Mouse (Mus musculus) C3H10T1/2 (cell line): ENCODE measurements around the gene Vmn1r201. TPM values are rescaled to one million over a fixed set of nuclear protein-coding genes. Genes with fewer than 3 reads are reported as not detected.

Experiments
- polyA plus RNA-seq, 2 experiments: library from polyadenylated mRNA; unstranded; fragments of >200 nt; fragmentation: generic; extraction: Trizol; gene quantifications; one replicate each; pipeline ENCODE4 v1.2.1; 2012; ENCODE audit warnings: missing spikeins in 2 of 2

The Vmn1r201 gene
- polyA plus RNA-seq = not detected

DNA sequence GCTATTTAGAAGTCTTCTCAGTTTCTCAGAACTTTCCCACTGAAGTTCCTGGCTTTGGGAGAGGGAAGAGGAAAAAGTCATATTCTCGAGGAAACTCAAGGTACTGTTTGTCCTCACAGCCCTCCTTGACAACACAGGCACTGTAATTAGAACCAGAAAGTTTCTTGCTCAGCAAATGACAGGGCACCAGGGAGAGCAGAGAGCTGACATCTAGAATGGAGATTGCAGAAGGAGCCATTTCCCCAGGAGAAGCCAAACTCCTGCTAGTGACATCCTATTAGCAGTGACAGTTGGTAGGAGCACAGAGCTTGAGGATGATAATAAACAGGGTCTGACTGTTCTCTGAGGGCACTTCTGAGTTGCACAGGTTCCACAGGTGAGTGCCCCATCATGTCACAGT lies at the start of gene Vmn1r201:
Vmn1r201 (plus strand) TSS at position 301 of the 400 bp plus-strand sequence.

DNA sequence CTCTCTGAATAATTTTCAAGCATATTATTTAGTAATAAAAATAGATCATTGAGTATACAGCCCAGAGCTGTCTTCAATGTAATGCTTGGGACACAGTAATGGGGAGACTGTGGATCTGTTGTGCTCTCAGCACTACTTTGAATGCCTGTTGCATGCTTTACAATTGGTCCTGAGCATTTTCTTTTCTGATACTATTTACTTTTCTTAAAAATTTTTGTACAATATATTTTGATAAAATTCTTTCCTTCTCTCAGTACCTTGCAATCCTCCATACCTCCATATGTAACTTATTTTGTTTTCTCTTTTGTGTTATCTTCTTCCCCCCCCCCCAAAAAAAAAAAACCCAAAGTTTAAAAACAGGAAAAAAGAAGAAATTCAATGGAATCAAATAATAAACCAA lies 33.6 kb downstream of the Vmn1r201 start, which contains the start of gene Vmn1r202:
Vmn1r202 (minus strand) TSS at position 101 of the 400 bp plus-strand sequence.

DNA sequence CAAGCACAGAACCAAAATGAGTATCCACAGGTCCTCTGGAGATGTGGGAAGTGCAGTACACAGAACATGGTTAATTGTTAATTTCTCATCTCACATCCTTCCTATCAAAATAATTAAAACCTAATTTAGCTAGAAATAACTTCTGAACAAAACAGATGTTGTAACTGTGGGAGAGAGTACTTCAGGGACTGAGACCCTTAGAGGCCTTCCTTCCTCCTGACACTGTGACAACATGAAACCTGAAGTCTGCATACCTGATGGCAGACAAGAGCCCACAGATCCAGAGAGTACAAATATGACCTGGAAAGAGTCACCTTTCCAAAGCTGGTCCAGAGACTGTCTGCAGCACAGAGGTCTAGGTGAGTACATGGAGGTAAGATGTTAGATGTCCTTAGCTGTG lies 46.1 kb downstream of the Vmn1r201 start, which contains the start of gene Vmn1r203:
Vmn1r203 (plus strand) TSS at position 301 of the 400 bp plus-strand sequence.

Other genes starting within 250 kb of the Vmn1r201 start
- gene Vmn1r193, start 248.8 kb upstream of the Vmn1r201 start, polyA plus RNA-seq = not detected
- not detected for gene Vmn1r194, start 227.7 kb upstream of the Vmn1r201 start, polyA plus RNA-seq
- gene Vmn1r195, start 201.4 kb upstream of the Vmn1r201 start, polyA plus RNA-seq = not detected
- not detected for gene Vmn1r196, start 182.0 kb upstream of the Vmn1r201 start, polyA plus RNA-seq
- not detected for gene Vmn1r197, start 147.3 kb upstream of the Vmn1r201 start, polyA plus RNA-seq
- gene Vmn1r198, start 121.6 kb upstream of the Vmn1r201 start, polyA plus RNA-seq = not detected
- gene Vmn1r199, start 92.1 kb upstream of the Vmn1r201 start, polyA plus RNA-seq = not detected
- gene Vmn1r200, start 81.5 kb upstream of the Vmn1r201 start, polyA plus RNA-seq = not detected
- gene Vmn1r202, start 33.5 kb downstream of the Vmn1r201 start, polyA plus RNA-seq = not detected
- not detected for gene Vmn1r203, start 46.2 kb downstream of the Vmn1r201 start, polyA plus RNA-seq
- gene Vmn1r204, start 81.3 kb downstream of the Vmn1r201 start, polyA plus RNA-seq = not detected
- gene Vmn1r205, start 121.1 kb downstream of the Vmn1r201 start, polyA plus RNA-seq = not detected
- gene Vmn1r206, start 152.3 kb downstream of the Vmn1r201 start, polyA plus RNA-seq = not detected